Mouse (Mus musculus): ENCODE results near the gene AW549877. TPM values are rescaled to one million over a fixed set of nuclear protein-coding genes. Genes with fewer than 3 reads are reported as not detected.
A peak's percentile ranks its signal among the peaks of the same experiment; 100 is the strongest.

The AW549877 gene
- polyA plus RNA-seq, 2 experiments = 7.2 to 7.4 TPM

DNA sequence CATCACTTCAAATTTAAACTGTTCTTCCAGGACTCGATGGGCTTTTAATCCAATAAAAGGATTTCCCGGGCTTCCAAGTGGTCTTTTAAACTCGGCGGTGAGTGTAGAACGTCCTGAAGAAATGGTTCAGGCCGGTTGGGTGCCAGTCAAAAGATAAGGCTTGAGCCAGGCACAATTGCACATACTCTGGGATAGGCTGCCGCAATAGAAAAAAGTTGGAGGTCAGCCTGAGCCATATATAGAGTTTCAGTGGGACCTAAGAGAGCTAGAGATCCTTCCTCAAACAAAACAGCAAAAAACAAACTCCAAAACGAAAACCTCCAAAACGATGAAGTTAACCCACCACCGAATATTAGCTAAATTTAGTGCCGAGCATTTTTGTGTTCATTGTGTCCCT lies 30.0 kb upstream of the AW549877 start:
- Histone ChIP-seq H3K4me1 (replicated peaks; ENCODE audit: control insufficient read depth in 2 of 2, insufficient read depth in 2 of 2, low read length in 1 of 2) (peaks cover 0 to 10% of the 10 kb centered on the region in 2 experiments; a peak in 1 of 4 replicates), H3K9me3 (ENCODE audit: control insufficient read depth, low read length) (no peaks in the 10 kb centered on the region), H3K9ac (replicated peaks) (no peak overlapping the region), H3K27me3 (ENCODE audit: control insufficient read depth, insufficient read depth, low read length) (no peaks in the 10 kb centered on the region), H3K27ac (no peak overlapping the region), H3K36me3 (replicated peaks; ENCODE audit: control insufficient read depth, insufficient read depth, low read depth) (no peaks in the 10 kb centered on the region), H3K4me3 (ENCODE audit: insufficient read depth in 1 of 2, low read depth in 2 of 2, low read length in 2 of 2) (no peak overlapping the region), H3K4me2 (ENCODE audit: low read depth) (peak overlapping the region; percentile 89)
- no peak for DNase-seq (ENCODE audit: low read depth in 3 of 3, low spot score in 3 of 3)
- no peak for ATAC-seq (ENCODE audit: insufficient read depth)
- TF ChIP-seq CTCF (IDR thresholded peaks at IDR 0.05; ENCODE audit: low read depth) (no peak), EP300 (IDR thresholded peaks at IDR 0.05; ENCODE audit: low read depth) (no peak)
- WGBS (ENCODE audit: insufficient replicate concordance) = 56% methylated on average over 11 of the region's 11 CpGs

DNA sequence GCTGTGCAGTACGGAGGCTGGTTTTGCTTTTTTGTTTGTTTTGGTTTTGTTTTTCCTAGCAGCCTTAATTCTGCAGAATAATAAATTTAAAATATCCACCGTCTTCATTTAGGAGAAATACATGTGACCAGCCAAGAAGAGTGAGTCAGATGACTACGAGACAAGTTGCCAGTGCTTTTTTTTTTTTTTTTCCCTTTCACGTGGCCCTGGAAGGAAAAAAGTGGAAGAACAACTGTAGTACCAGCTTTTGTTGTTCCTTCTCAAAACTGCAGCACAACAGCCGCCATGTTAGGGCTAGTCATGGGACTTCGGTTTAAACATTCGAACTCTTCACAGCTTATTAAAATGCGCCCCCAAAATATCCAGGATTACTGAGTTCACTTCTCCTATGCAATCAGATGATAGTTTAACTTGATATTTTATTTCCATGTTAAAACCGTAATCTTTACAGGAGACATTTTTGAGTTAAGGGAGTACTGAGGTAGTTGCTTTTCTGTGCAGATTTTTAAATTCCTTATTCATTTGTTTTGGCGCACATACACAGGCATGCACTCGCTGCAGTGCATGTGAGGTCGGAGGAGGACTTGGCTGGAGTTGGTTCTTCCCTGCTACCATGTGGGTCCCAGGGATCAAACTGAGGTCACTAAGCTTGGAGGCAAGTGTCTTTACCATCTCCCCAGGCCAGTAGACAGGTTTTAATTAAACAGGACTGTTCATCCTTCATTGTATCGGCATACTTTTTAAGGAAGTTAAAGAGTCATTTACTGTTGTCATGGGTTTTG lies 29.4 kb upstream of the AW549877 start:
- H3K9ac ChIP-seq (replicated peaks) = no peak overlapping the region
- no peak for DNase-seq (ENCODE audit: low read depth in 3 of 3, low spot score in 3 of 3)
- no peak for ATAC-seq (ENCODE audit: insufficient read depth)
- TF ChIP-seq CTCF (IDR thresholded peaks at IDR 0.05; ENCODE audit: low read depth) (no peak), EP300 (IDR thresholded peaks at IDR 0.05; ENCODE audit: low read depth) (no peak)
- no peaks in the 10 kb centered on the region for H3K36me3 ChIP-seq (replicated peaks; ENCODE audit: control insufficient read depth, insufficient read depth, low read depth)
- no peak overlapping the region for H3K27ac ChIP-seq
- no peaks in the 10 kb centered on the region for H3K27me3 ChIP-seq (ENCODE audit: control insufficient read depth, insufficient read depth, low read length)
- no peak overlapping the region for H3K4me2 ChIP-seq (ENCODE audit: low read depth)
- peaks cover 0 to 10% of the 10 kb centered on the region in 2 experiments; a peak in 1 of 4 replicates for H3K4me1 ChIP-seq (replicated peaks; ENCODE audit: control insufficient read depth in 2 of 2, insufficient read depth in 2 of 2, low read length in 1 of 2)
- H3K4me3 ChIP-seq (ENCODE audit: insufficient read depth in 1 of 2, low read depth in 2 of 2, low read length in 2 of 2) = no peak overlapping the region
- WGBS (ENCODE audit: insufficient replicate concordance) = 70% methylated on average over 13 of the region's 13 CpGs
- H3K9me3 ChIP-seq (ENCODE audit: control insufficient read depth, low read length) = no peaks in the 10 kb centered on the region

DNA sequence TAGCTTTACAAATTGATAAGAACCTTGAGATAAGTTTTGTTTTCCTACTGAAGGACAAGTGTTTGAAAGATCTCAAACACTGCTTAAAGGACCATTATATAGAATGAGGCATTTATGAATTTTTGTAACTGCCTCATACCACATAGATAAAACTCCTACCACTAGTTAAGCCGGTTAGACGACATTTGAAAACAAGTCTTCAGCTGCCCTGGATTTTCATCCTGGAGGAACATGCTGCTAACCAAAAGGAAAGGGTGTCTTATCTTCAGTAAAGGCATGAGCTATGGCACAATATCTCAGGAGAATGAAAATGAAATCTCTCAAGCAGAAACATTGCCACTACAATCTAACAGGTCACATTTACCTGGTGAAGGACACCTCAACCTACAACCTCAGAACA lies 28.2 kb upstream of the AW549877 start:
- WGBS (ENCODE audit: insufficient replicate concordance) = 69% methylated on average over 2 of the region's 2 CpGs
- H3K9me3 ChIP-seq (ENCODE audit: control insufficient read depth, low read length) = no peaks in the 10 kb centered on the region
- H3K27ac ChIP-seq = no peak overlapping the region
- TF ChIP-seq CTCF (IDR thresholded peaks at IDR 0.05; ENCODE audit: low read depth) (no peak), EP300 (IDR thresholded peaks at IDR 0.05; ENCODE audit: low read depth) (no peak)
- H3K4me3 ChIP-seq (ENCODE audit: insufficient read depth in 1 of 2, low read depth in 2 of 2, low read length in 2 of 2) = no peak overlapping the region
- DNase-seq (ENCODE audit: low read depth in 3 of 3, low spot score in 3 of 3) = no peak
- peaks cover 0 to 10% of the 10 kb centered on the region in 2 experiments; a peak in 1 of 4 replicates for H3K4me1 ChIP-seq (replicated peaks; ENCODE audit: control insufficient read depth in 2 of 2, insufficient read depth in 2 of 2, low read length in 1 of 2)
- H3K27me3 ChIP-seq (ENCODE audit: control insufficient read depth, insufficient read depth, low read length) = no peaks in the 10 kb centered on the region
- H3K9ac ChIP-seq (replicated peaks) = no peak overlapping the region
- no peak for ATAC-seq (ENCODE audit: insufficient read depth)
- H3K4me2 ChIP-seq (ENCODE audit: low read depth) = no peak overlapping the region
- no peaks in the 10 kb centered on the region for H3K36me3 ChIP-seq (replicated peaks; ENCODE audit: control insufficient read depth, insufficient read depth, low read depth)

DNA sequence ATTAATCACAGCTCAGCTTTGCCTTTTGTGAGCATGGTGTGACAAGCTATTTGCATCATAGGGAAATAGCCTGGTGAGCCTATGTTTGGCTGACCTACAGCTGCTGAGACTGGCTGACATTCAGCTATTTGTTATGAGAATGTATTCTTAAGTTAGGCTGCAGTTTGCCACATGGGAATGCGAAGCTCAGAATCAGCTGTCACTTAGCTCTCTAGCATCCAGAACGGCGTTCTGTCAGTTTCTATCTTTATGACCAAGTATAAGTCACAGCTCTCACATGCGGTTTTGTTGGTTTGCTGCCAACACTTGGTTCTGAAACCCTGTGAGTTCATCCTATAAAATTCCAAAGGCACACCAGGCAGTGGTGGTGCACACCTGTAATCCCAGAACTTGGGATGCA lies 25.2 kb upstream of the AW549877 start:
- no peak overlapping the region for H3K9ac ChIP-seq (replicated peaks)
- H3K4me3 ChIP-seq (ENCODE audit: insufficient read depth in 1 of 2, low read depth in 2 of 2, low read length in 2 of 2) = no peak overlapping the region
- H3K4me2 ChIP-seq (ENCODE audit: low read depth) = no peak overlapping the region
- H3K27me3 ChIP-seq (ENCODE audit: control insufficient read depth, insufficient read depth, low read length) = no peaks in the 10 kb centered on the region
- no peak overlapping the region for H3K27ac ChIP-seq
- no peaks in the 10 kb centered on the region for H3K36me3 ChIP-seq (replicated peaks; ENCODE audit: control insufficient read depth, insufficient read depth, low read depth)
- TF ChIP-seq EP300 (IDR thresholded peaks at IDR 0.05; ENCODE audit: low read depth) (no peak), CTCF (IDR thresholded peaks at IDR 0.05; ENCODE audit: low read depth) (no peak)
- no peaks in the 10 kb centered on the region for H3K9me3 ChIP-seq (ENCODE audit: control insufficient read depth, low read length)
- 74% methylated on average over 4 of the region's 4 CpGs for WGBS (ENCODE audit: insufficient replicate concordance)
- DNase-seq (ENCODE audit: low read depth in 3 of 3, low spot score in 3 of 3) (no peak), ATAC-seq (ENCODE audit: insufficient read depth) (no peak)
- peaks cover 0 to under 1% of the 10 kb centered on the region in 2 experiments; a peak in 1 of 4 replicates for H3K4me1 ChIP-seq (replicated peaks; ENCODE audit: control insufficient read depth in 2 of 2, insufficient read depth in 2 of 2, low read length in 1 of 2)

DNA sequence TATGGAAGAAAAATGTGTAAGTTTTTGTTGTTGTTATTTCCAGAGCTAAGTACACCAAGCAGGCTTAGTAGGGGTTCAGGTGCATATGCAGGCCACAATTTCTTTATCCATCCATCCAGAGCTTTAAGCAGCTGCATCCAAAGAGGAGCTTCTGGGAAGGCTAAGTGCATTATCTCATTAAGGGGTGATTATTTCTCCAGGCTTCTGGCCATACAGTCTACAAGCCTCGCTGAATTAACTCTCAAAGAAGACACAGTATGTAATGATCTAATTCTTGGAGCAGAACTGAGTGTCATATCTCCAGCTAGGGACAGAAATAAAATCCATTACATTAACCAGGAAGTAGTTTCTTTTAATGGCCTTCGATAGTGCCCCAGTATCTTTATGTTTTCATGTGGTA lies 18.3 kb upstream of the AW549877 start:
- no peak overlapping the region for H3K27ac ChIP-seq
- H3K9ac ChIP-seq (replicated peaks) = no peak overlapping the region
- 53% methylated on average over 2 of the region's 2 CpGs for WGBS (ENCODE audit: insufficient replicate concordance)
- TF ChIP-seq EP300 (IDR thresholded peaks at IDR 0.05; ENCODE audit: low read depth) = no peak
- TF ChIP-seq CTCF (IDR thresholded peaks at IDR 0.05; ENCODE audit: low read depth) = no peak
- DNase-seq (ENCODE audit: low read depth in 3 of 3, low spot score in 3 of 3) = no peak
- no peaks in the 10 kb centered on the region for H3K27me3 ChIP-seq (ENCODE audit: control insufficient read depth, insufficient read depth, low read length)
- no peak for ATAC-seq (ENCODE audit: insufficient read depth)
- H3K4me2 ChIP-seq (ENCODE audit: low read depth) = no peak overlapping the region
- H3K4me1 ChIP-seq (replicated peaks; ENCODE audit: control insufficient read depth in 2 of 2, insufficient read depth in 2 of 2, low read length in 1 of 2) = no peaks in the 10 kb centered on the region
- no peaks in the 10 kb centered on the region for H3K9me3 ChIP-seq (ENCODE audit: control insufficient read depth, low read length)
- H3K36me3 ChIP-seq (replicated peaks; ENCODE audit: control insufficient read depth, insufficient read depth, low read depth) = no peaks in the 10 kb centered on the region
- no peak overlapping the region for H3K4me3 ChIP-seq (ENCODE audit: insufficient read depth in 1 of 2, low read depth in 2 of 2, low read length in 2 of 2)

Data from liver, embryonic 14.5 days (tissue).